Mouse (Mus musculus) kidney, embryonic 15.5 days (tissue): ENCODE results near the gene Uqcc1. TPM values are rescaled to one million over a fixed set of nuclear protein-coding genes. Genes with fewer than 3 reads are reported as not detected.
A peak's percentile ranks its signal among the peaks of the same experiment; 100 is the strongest.

Experiments
- ATAC-seq: fragments of 200-750 bp; cut with Nextera tagmentation; replicated peaks from 2 replicates; pipeline ENCODE4 v1.8.0; 2017; ENCODE audit warnings: moderate TSS enrichment; ENCODE audit not compliant: low FRiP score
- H3K27ac ChIP-seq: fragments of 300-500 bp; sonication (generic); 2 replicates; pipeline ENCODE4 v1.5.1; 2015; ENCODE audit warnings: mild to moderate bottlenecking, inconsistent platforms
- H3K27me3 ChIP-seq: fragments of 300-500 bp; sonication (generic); 2 replicates; pipeline ENCODE4 v1.6.1; 2015; ENCODE audit warnings: inconsistent platforms
- H3K36me3 ChIP-seq: fragments of 300-500 bp; sonication (generic); 2 replicates; pipeline ENCODE4 v1.6.1; 2015; ENCODE audit warnings: inconsistent platforms
- H3K4me1 ChIP-seq: fragments of 300-500 bp; sonication (generic); 2 replicates; pipeline ENCODE4 v1.6.1; 2015; ENCODE audit warnings: inconsistent platforms
- H3K4me2 ChIP-seq: fragments of 300-500 bp; sonication (generic); 2 replicates; pipeline ENCODE4 v1.6.1; 2015; ENCODE audit warnings: moderate library complexity, mild to moderate bottlenecking, inconsistent platforms
- H3K4me3 ChIP-seq: fragments of 300-500 bp; sonication (generic); replicated peaks from 2 replicates; pipeline ENCODE4 v1.5.1; 2015; ENCODE audit warnings: mild to moderate bottlenecking, inconsistent platforms
- H3K9ac ChIP-seq: fragments of 300-500 bp; sonication (generic); 2 replicates; pipeline ENCODE4 v1.6.1; 2015; ENCODE audit warnings: mild to moderate bottlenecking, inconsistent platforms
- H3K9me3 ChIP-seq: fragments of 300-500 bp; sonication (generic); replicated peaks from 2 replicates; pipeline ENCODE4 v1.6.1; 2016; ENCODE audit warnings: inconsistent platforms
- WGBS: fragments of 180-500 bp; shearing (Covaris S2); methylation state at CpG from one replicate; pipeline ENCODE4 v1.1.7; 2015; ENCODE audit warnings: mixed read lengths; 5-methylcytosine and 5-hydroxymethylcytosine counted together
- polyA plus RNA-seq: library from polyadenylated mRNA; unstranded; fragments of >200 nt; fragmentation: Nextera tagmentation; extraction: Ambion mirVana; gene quantifications from 2 replicates; pipeline ENCODE4 v1.2.1, GENCODE M21; 2015

Gene Uqcc1
- polyA plus RNA-seq, 1 experiment from 2014 or later, result 66.6 TPM

DNA sequence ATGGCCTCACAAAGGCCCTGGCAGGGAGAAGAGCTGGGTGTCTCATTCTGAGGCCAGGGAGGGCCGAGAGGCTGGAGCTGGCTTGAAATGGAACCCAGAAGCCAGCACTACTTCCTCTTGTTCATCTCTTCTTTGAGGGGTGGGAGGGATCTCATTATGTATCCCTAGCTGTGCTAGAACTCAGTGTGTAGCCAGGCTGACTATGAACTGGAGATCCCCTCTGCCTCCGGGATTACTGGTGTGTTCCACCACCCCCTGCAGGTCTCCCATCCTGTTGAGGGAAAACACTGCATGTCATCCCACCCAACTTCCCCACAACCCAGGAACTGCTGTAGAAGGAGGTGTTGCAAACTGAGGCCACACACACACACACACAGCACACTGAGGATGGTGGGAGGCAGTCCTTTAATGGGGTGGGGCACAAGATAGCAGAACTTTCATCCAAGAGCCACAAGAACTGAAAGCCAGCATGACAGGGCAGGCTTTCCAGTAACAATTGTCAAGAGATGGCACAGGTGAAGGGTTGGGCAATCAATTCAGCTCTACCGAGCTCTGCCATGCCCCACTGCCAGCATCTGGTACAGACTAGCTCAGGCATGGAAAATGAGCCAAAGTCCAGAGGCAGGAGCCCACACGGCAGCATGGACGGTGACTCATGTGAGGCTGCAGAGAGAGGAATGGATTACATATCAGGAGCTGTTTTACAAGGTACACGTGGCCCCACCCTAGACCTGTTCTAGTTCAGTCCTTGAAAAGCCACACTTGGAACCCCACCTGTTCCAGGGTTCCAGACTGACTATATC, 110.5 kb downstream of the Uqcc1 start:
- Histone ChIP-seq H3K36me3 (peaks cover 49% of the 10 kb centered on the region), H3K4me2 (peak overlapping the region; percentile 92), H3K4me3 (peak overlapping the region; percentile 73), H3K4me1 (peaks cover 18% of the 10 kb centered on the region), H3K27me3 (no peaks in the 10 kb centered on the region), H3K27ac (peak overlapping the region; percentile 77), H3K9ac (peak overlapping the region; percentile 73; the same call in 1 of the 2 replicates), H3K9me3 (no peaks in the 10 kb centered on the region)
- 58% methylated on average over 6 of the region's 6 CpGs for WGBS
- no peak; the same call in none of the 2 replicates for ATAC-seq

DNA sequence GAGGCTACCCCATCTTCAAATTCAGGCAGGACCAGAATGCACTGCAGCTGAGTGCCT, 110.9 kb downstream of the Uqcc1 start, which contains the start of gene BC029722:
Gene BC029722, minus strand, starts transcription at position 35 of the 57 bp plus-strand sequence.
- Histone ChIP-seq H3K36me3 (peaks cover 49% of the 10 kb centered on the region), H3K4me2 (peak within 1 kb of the TSS; percentile 92), H3K9me3 (no peaks in the 10 kb centered on the region), H3K4me1 (peaks cover 18% of the 10 kb centered on the region), H3K4me3 (peak within 1 kb of the TSS; percentile 73), H3K27me3 (no peaks in the 10 kb centered on the region), H3K9ac (peak within 1 kb of the TSS; percentile 73), H3K27ac (peak within 1 kb of the TSS; percentile 77)
- ATAC-seq, result no peak

DNA sequence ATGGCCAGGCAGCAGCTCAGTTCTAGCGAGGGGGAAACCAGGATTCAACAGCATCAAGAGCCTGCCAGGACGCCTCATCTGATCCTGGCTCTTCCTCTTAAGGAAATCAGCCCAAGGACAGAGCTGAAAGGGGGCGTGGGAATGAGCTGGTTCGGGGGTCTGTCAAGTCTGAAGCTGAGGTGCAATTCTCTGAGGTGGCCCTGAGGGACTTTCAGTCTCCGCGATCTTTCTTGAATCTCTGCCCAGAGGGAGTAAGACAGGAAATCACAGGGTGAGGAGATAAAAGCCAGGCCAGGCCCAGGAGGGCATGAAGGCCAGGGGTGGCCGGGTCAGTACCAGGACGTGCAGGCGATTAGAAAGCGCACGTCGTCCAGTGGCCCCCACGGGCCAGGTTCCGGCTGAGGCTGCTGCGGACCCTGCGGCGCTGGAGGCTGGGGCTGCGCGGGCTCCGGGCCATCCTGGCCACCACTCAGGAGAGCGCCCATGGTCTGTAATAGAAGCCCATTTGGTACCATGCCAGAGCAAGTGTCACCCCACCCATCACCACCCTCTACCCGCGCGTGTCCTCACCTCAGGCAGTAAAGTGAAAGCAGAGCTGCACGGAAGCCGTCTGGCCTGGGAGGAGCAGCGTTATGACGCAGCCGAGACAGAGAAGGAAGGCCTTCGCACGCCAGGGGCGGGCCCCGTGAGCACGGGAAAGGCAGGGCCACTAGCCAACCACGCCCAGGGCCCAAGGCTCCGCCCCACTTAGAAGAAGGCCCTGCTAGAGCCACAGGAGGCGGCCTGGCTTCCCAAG, 111.3 kb downstream of the Uqcc1 start:
- WGBS, result 1% methylated on average over 37 of the region's 37 CpGs
- peaks cover 18% of the 10 kb centered on the region for H3K4me1 ChIP-seq
- ATAC-seq, result peak; percentile 96
- peak overlapping the region; percentile 77 for H3K27ac ChIP-seq
- no peaks in the 10 kb centered on the region for H3K27me3 ChIP-seq
- H3K36me3 ChIP-seq, result peaks cover 45% of the 10 kb centered on the region
- H3K4me3 ChIP-seq, result peak overlapping the region; percentile 73
- no peaks in the 10 kb centered on the region for H3K9me3 ChIP-seq
- H3K4me2 ChIP-seq, result peak overlapping the region; percentile 92
- H3K9ac ChIP-seq, result peak overlapping the region; percentile 73

DNA sequence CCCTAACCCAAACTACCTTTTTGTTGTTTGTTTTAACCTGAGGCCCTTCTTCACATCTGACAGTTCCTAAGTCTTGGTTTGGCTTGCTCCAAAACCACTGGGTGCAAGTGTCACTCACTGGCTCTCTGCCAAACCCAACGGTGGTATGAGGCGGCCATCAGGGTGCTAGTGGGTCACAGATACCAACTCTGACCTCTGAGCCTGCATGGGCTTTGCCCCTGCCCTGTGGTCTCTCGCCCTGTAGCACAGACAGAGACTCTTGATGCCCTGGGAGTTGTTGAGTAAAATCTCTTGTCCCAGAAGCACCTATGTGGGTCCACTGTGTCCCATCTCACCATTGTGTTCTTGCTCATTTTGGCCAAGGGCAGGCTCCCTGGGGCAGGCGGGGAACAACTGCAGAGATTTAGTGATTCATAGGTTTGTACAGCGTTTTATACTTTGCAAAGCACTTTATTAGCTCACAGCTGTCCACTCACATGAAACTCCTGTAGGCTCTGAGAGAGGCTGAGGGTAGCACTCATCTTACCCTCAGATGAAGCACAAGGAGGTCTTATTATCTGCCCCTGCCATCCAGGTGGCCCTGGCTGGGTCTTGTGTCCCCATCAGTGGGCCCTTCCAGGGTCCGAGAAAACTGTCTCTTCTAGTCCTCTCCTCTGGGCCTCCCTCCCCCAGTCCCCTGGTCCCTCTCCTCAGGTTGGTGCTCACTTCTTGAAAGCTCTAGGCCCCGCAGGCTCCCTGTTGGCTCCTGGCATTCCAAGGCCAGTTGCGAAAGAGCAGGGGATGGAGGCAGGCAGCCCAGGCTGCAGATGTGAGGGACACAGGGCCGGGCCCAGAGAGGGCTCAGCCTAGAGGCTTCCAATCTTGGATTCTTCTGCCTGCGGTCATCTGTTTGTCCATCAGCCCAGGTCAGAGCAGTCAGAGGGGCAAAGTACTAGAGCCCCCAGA, 112.5 kb downstream of the Uqcc1 start:
- 80% methylated on average over 10 of the region's 10 CpGs for WGBS
- ATAC-seq, result no peak
- Histone ChIP-seq H3K9me3 (no peaks in the 10 kb centered on the region), H3K4me1 (peaks cover 18% of the 10 kb centered on the region), H3K36me3 (peaks cover 33% of the 10 kb centered on the region), H3K9ac (0 out of 2 replicates have a peak overlapping the region, but pooled peaks have one; percentile 21), H3K4me3 (peak overlapping the region; percentile 73; the same call in 1 of the 2 replicates), H3K27me3 (no peaks in the 10 kb centered on the region), H3K27ac (no peak overlapping the region), H3K4me2 (peak overlapping the region; percentile 92; the same call in 1 of the 2 replicates)

DNA sequence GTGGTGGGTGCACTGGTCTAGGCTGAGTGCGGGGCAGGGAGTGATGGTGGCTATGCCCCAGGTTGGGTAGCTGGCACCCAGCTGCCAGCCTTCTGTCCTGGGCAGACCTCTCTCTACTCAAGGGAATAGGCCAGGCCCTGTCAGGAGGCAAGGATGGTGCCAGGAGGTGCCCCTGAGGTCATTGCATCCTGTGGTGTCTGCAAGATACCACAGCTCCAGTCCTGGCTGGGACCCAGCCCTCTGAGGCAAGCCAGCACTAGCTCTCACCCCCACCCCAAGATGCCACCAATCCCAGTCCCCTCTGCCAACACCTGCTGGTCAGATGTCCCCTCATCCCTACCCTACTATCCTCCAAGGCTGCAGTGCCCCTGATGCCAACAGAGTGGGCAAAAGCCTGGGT, 113.9 kb downstream of the Uqcc1 start:
- H3K27ac ChIP-seq, result no peak overlapping the region
- peaks cover 20% of the 10 kb centered on the region for H3K36me3 ChIP-seq
- no peak overlapping the region for H3K4me3 ChIP-seq
- H3K9me3 ChIP-seq, result no peaks in the 10 kb centered on the region
- WGBS, result 100% methylated on average over 1 of the region's 1 CpGs
- peaks cover 18% of the 10 kb centered on the region for H3K4me1 ChIP-seq
- ATAC-seq, result no peak
- no peaks in the 10 kb centered on the region for H3K27me3 ChIP-seq
- H3K9ac ChIP-seq, result no peak overlapping the region
- H3K4me2 ChIP-seq, result no peak overlapping the region

DNA sequence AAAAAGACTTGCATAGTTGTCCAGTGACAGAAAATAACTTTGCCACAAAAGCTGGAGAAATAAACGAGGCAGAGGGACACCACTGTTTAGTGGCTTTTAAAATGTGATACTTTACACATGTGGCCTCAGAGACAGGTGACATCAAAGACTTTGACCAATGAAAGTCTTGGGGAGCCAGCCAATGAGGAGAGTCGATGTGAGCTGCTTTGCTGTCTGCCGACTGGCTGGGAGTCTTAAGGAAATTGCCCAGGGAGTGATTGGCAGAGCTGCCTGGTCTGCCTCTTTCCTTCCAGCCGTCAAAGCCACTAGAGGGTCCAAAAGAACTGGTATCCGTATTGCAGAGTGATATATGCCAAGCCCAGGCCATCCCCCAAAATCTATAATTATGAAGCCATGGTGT, 115.3 kb downstream of the Uqcc1 start:
- Histone ChIP-seq H3K27me3 (no peaks in the 10 kb centered on the region), H3K4me3 (no peak overlapping the region), H3K9me3 (no peaks in the 10 kb centered on the region), H3K27ac (no peak overlapping the region), H3K9ac (no peak overlapping the region), H3K4me2 (no peak overlapping the region), H3K36me3 (peaks cover 6% of the 10 kb centered on the region), H3K4me1 (peaks cover 17% of the 10 kb centered on the region)
- ATAC-seq, result no peak
- 17% methylated on average over 5 of the region's 5 CpGs for WGBS

DNA sequence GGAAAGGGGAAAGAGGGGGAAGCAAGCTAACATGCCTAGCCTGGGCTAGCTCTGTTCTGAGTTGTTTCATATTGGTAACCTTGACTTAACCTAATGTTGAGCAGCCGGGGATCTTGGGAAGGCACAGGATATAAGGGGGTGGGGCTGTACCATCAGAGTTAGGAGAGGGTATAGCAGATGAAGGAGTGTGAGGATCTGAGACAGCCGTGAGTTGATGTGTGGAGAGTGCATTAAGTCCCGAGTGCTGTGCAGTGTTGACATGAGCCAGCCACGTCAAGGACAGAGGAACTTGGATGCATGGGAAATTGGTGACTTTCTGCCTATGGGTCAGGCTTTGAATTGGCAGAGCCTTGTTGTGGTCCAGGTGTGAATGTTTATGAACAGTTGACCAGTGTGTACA, 117.5 kb downstream of the Uqcc1 start:
- no peaks in the 10 kb centered on the region for H3K27me3 ChIP-seq
- 77% methylated on average over 4 of the region's 4 CpGs for WGBS
- H3K4me2 ChIP-seq, result no peak overlapping the region
- no peak overlapping the region for H3K9ac ChIP-seq
- H3K36me3 ChIP-seq, result no peaks in the 10 kb centered on the region
- no peak overlapping the region for H3K27ac ChIP-seq
- H3K4me1 ChIP-seq, result no peaks in the 10 kb centered on the region
- no peak for ATAC-seq
- H3K4me3 ChIP-seq, result no peak overlapping the region
- no peaks in the 10 kb centered on the region for H3K9me3 ChIP-seq

DNA sequence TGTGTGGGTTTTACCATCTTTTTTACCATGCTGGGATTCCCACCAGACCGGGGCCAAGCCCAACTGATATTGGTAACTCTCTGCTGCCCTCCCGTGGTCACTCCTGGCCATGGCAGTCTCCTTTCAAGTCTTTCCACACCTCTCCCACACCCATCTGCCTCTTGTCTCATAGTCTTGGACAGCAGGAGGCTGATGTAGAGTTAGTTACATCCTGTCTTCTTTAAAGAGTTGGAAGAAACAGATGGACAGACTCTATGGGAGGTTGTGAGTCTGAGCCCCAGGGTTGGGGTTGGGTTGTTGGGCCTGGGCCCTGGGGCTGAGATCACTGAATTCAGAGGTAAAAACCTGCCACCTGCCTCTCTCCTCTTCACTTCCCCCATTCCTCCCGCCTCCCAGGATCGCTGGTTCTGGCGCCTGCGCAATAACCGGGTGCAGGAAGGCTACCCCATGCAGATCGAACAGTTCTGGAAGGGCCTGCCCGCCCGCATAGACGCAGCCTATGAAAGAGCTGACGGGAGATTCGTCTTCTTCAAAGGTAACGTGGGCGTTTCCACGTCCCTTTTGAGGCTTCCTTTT, 118.2 kb downstream of the Uqcc1 start:
- no peak overlapping the region for H3K9ac ChIP-seq
- H3K27ac ChIP-seq, result no peak overlapping the region
- no peaks in the 10 kb centered on the region for H3K4me1 ChIP-seq
- no peaks in the 10 kb centered on the region for H3K9me3 ChIP-seq
- H3K4me2 ChIP-seq, result no peak overlapping the region
- WGBS, result 36% methylated on average over 16 of the region's 16 CpGs
- H3K36me3 ChIP-seq, result no peaks in the 10 kb centered on the region
- H3K4me3 ChIP-seq, result no peak overlapping the region
- H3K27me3 ChIP-seq, result no peaks in the 10 kb centered on the region
- no peak for ATAC-seq

DNA sequence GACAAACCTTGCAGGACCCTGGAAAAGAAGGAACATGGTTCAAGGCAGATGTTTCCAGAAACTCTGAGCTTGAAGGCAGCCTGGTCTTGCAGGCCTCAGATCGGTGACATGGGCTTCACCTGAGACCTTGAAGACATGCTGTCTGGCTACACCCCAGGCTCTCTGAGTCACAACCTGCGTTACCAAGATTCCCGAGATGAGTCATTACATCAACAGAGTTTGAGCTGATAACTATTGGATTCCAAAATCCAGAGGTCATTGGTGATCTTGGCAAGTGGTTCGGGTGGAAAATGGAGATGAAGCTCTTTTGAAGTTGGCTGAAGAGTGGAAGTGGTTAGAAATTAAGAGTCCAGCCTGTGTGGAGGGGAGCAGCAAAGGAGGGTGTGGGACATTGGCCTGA, 120.5 kb downstream of the Uqcc1 start:
- Histone ChIP-seq H3K9ac (no peak overlapping the region), H3K4me1 (no peaks in the 10 kb centered on the region), H3K27me3 (no peaks in the 10 kb centered on the region), H3K4me3 (no peak overlapping the region), H3K4me2 (no peak overlapping the region), H3K9me3 (no peaks in the 10 kb centered on the region), H3K36me3 (no peaks in the 10 kb centered on the region), H3K27ac (no peak overlapping the region)
- 83% methylated on average over 4 of the region's 4 CpGs for WGBS
- ATAC-seq, result no peak

DNA sequence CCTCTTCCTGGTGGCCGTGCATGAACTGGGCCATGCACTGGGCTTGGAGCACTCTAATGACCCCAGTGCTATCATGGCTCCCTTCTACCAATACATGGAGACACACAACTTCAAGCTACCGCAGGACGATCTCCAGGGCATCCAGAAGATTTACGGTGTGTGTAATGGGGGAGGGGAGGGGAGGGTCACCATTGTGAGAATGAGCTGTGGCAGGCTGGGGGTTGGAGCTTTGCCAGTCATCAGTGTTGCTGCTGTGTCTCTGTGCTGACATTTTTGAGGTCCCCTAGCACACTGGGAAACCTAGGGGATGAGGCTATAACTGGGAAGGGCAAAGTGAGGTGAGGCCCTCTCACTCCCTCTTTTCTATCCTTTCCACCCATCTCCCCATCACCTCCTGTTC, 122.7 kb downstream of the Uqcc1 start:
- H3K4me3 ChIP-seq, result no peak overlapping the region
- ATAC-seq, result no peak
- no peaks in the 10 kb centered on the region for H3K4me1 ChIP-seq
- 38% methylated on average over 4 of the region's 4 CpGs for WGBS
- no peaks in the 10 kb centered on the region for H3K9me3 ChIP-seq
- H3K27me3 ChIP-seq, result no peaks in the 10 kb centered on the region
- H3K27ac ChIP-seq, result no peak overlapping the region
- no peak overlapping the region for H3K9ac ChIP-seq
- no peak overlapping the region for H3K4me2 ChIP-seq
- H3K36me3 ChIP-seq, result no peaks in the 10 kb centered on the region

DNA sequence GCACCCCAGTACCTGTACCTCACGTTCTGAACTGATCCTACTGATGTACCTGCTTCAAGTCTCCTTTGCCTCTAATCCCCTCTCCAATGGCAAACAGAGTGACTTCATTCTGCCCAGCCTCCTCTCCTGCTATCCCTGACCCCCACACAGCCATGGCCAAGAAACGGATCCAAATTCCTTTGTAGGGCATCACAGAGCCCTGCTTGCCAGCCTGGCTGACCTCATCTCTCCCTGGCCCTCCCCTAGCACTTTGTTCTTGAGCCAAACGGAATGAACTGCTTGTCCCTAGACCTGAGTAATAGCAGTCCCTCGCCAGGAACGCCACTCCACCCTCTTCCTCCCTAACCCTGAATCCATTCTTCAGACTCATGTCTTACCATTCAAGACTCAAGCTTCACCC, 123.6 kb downstream of the Uqcc1 start:
- Histone ChIP-seq H3K27me3 (no peaks in the 10 kb centered on the region), H3K9ac (no peak overlapping the region), H3K4me2 (no peak overlapping the region), H3K4me1 (no peaks in the 10 kb centered on the region), H3K27ac (no peak overlapping the region), H3K9me3 (no peaks in the 10 kb centered on the region), H3K4me3 (no peak overlapping the region), H3K36me3 (no peaks in the 10 kb centered on the region)
- 61% methylated on average over 5 of the region's 5 CpGs for WGBS
- ATAC-seq, result no peak

DNA sequence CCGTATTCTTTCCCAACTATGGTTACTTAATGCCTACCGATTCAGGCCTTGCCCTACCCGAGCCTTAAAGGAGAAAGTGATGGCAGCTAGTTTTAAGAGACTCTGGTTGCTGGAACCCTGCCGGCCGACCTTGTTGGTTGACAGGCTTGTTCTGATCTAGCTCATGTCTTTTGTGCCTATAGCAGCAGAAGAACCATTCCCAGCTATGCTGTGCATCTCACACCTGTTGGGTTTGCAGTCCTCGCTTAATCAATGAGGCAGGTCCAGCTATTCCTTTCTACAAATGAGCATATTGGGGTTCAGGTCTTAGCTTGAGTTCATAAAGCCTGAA, 124.2 kb downstream of the Uqcc1 start:
- Histone ChIP-seq H3K9ac (no peak overlapping the region), H3K4me3 (no peak overlapping the region), H3K36me3 (no peaks in the 10 kb centered on the region), H3K9me3 (no peaks in the 10 kb centered on the region), H3K27me3 (no peaks in the 10 kb centered on the region), H3K27ac (no peak overlapping the region), H3K4me2 (no peak overlapping the region), H3K4me1 (no peaks in the 10 kb centered on the region)
- whole genome bisulfite sequencing, result 89% methylated on average over 6 of the region's 6 CpGs
- no peak for ATAC-seq
